Mouse (Mus musculus): ENCODE measurements around the gene Dmd. TPM values are rescaled to one million over a fixed set of nuclear protein-coding genes. Genes with fewer than 3 reads are reported as not detected.

The Dmd gene
- polyA plus RNA-seq, 1 experiment = 25.5 TPM

- Histone ChIP-seq H3K4me1 (ENCODE audit: control insufficient read depth, insufficient read depth, low read length) (no peaks in the 10 kb centered on the region), H3K4me3 (replicated peaks; ENCODE audit: insufficient read depth, low read depth, low read length) (no peak overlapping the region), H3K27me3 (ENCODE audit: control insufficient read depth, insufficient read depth, low read length) (no peaks in the 10 kb centered on the region), H3K27ac (ENCODE audit: insufficient read depth, low read length) (no peak overlapping the region)
- TF ChIP-seq POLR2A (IDR thresholded peaks at IDR 0.05; ENCODE audit: borderline replicate concordance, insufficient read depth, low read length) = no peak
- no peak for TF ChIP-seq CTCF (IDR thresholded peaks at IDR 0.05; ENCODE audit: borderline replicate concordance, insufficient read depth, low read depth, low read length)
- 80% methylated on average over 5 of the region's 5 CpGs for WGBS
- DNase-seq = no peak
Measured at GRCm38 (mm10) chrX:84960557-84960956, 2011.9 kb downstream of the Dmd start.

GRCm38 (mm10) chrX:84960972-84961371, 2012.3 kb downstream of the Dmd start:
- WGBS = 83% methylated on average over 6 of the region's 6 CpGs
- Histone ChIP-seq H3K27me3 (ENCODE audit: control insufficient read depth, insufficient read depth, low read length) (no peaks in the 10 kb centered on the region), H3K4me1 (ENCODE audit: control insufficient read depth, insufficient read depth, low read length) (no peaks in the 10 kb centered on the region), H3K4me3 (replicated peaks; ENCODE audit: insufficient read depth, low read depth, low read length) (no peak overlapping the region), H3K27ac (ENCODE audit: insufficient read depth, low read length) (no peak overlapping the region)
- no peak for TF ChIP-seq POLR2A (IDR thresholded peaks at IDR 0.05; ENCODE audit: borderline replicate concordance, insufficient read depth, low read length)
- no peak for TF ChIP-seq CTCF (IDR thresholded peaks at IDR 0.05; ENCODE audit: borderline replicate concordance, insufficient read depth, low read depth, low read length)
- DNase-seq = no peak

- no peak overlapping the region for H3K27ac ChIP-seq (ENCODE audit: insufficient read depth, low read length)
- H3K4me3 ChIP-seq (replicated peaks; ENCODE audit: insufficient read depth, low read depth, low read length) = no peak overlapping the region
- TF ChIP-seq POLR2A (IDR thresholded peaks at IDR 0.05; ENCODE audit: borderline replicate concordance, insufficient read depth, low read length) (no peak), CTCF (IDR thresholded peaks at IDR 0.05; ENCODE audit: borderline replicate concordance, insufficient read depth, low read depth, low read length) (no peak)
- no peak for DNase-seq
- no peaks in the 10 kb centered on the region for H3K27me3 ChIP-seq (ENCODE audit: control insufficient read depth, insufficient read depth, low read length)
- H3K4me1 ChIP-seq (ENCODE audit: control insufficient read depth, insufficient read depth, low read length) = no peaks in the 10 kb centered on the region
Measured at GRCm38 (mm10) chrX:85008304-85008703, 2059.6 kb downstream of the Dmd start.

GRCm38 (mm10) chrX:85041466-85042058, 2092.9 kb downstream of the Dmd start:
- DNase-seq = no peak
- TF ChIP-seq CTCF (IDR thresholded peaks at IDR 0.05; ENCODE audit: borderline replicate concordance, insufficient read depth, low read depth, low read length) (no peak), POLR2A (IDR thresholded peaks at IDR 0.05; ENCODE audit: borderline replicate concordance, insufficient read depth, low read length) (no peak)
- Histone ChIP-seq H3K4me1 (ENCODE audit: control insufficient read depth, insufficient read depth, low read length) (no peaks in the 10 kb centered on the region), H3K4me3 (replicated peaks; ENCODE audit: insufficient read depth, low read depth, low read length) (no peak overlapping the region), H3K27me3 (ENCODE audit: control insufficient read depth, insufficient read depth, low read length) (no peaks in the 10 kb centered on the region), H3K27ac (ENCODE audit: insufficient read depth, low read length) (no peak overlapping the region)
- WGBS = 41% methylated on average over 8 of the region's 8 CpGs

GRCm38 (mm10) chrX:85046631-85047030, 2098.0 kb downstream of the Dmd start:
- no peak overlapping the region for H3K27ac ChIP-seq (ENCODE audit: insufficient read depth, low read length)
- H3K4me3 ChIP-seq (replicated peaks; ENCODE audit: insufficient read depth, low read depth, low read length) = no peak overlapping the region
- 91% methylated on average over 9 of the region's 9 CpGs for WGBS
- no peak for DNase-seq
- H3K4me1 ChIP-seq (ENCODE audit: control insufficient read depth, insufficient read depth, low read length) = no peaks in the 10 kb centered on the region
- H3K27me3 ChIP-seq (ENCODE audit: control insufficient read depth, insufficient read depth, low read length) = no peaks in the 10 kb centered on the region
- TF ChIP-seq CTCF (IDR thresholded peaks at IDR 0.05; ENCODE audit: borderline replicate concordance, insufficient read depth, low read depth, low read length) (no peak), POLR2A (IDR thresholded peaks at IDR 0.05; ENCODE audit: borderline replicate concordance, insufficient read depth, low read length) (no peak)

GRCm38 (mm10) chrX:85048141-85049110, 2099.8 kb downstream of the Dmd start:
- H3K4me1 ChIP-seq (ENCODE audit: control insufficient read depth, insufficient read depth, low read length) = no peaks in the 10 kb centered on the region
- H3K27ac ChIP-seq (ENCODE audit: insufficient read depth, low read length) = peak overlapping the region; percentile 40; the same call in 1 of the 2 replicates
- H3K27me3 ChIP-seq (ENCODE audit: control insufficient read depth, insufficient read depth, low read length) = no peaks in the 10 kb centered on the region
- peak overlapping the region; percentile 89 for H3K4me3 ChIP-seq (replicated peaks; ENCODE audit: insufficient read depth, low read depth, low read length)
- DNase-seq = peak; percentile 47 to 59
- TF ChIP-seq CTCF (IDR thresholded peaks at IDR 0.05; ENCODE audit: borderline replicate concordance, insufficient read depth, low read depth, low read length) (no peak), POLR2A (IDR thresholded peaks at IDR 0.05; ENCODE audit: borderline replicate concordance, insufficient read depth, low read length) (no peak)
- WGBS = 8% methylated on average over 45 of the region's 47 CpGs

GRCm38 (mm10) chrX:85049593-85049992, 2100.9 kb downstream of the Dmd start:
- no peaks in the 10 kb centered on the region for H3K27me3 ChIP-seq (ENCODE audit: control insufficient read depth, insufficient read depth, low read length)
- no peak for DNase-seq
- WGBS = 84% methylated on average over 3 of the region's 3 CpGs
- H3K4me1 ChIP-seq (ENCODE audit: control insufficient read depth, insufficient read depth, low read length) = no peaks in the 10 kb centered on the region
- no peak for TF ChIP-seq POLR2A (IDR thresholded peaks at IDR 0.05; ENCODE audit: borderline replicate concordance, insufficient read depth, low read length)
- H3K27ac ChIP-seq (ENCODE audit: insufficient read depth, low read length) = no peak overlapping the region
- no peak overlapping the region for H3K4me3 ChIP-seq (replicated peaks; ENCODE audit: insufficient read depth, low read depth, low read length)

GRCm38 (mm10) chrX:85073602-85074001, 2124.9 kb downstream of the Dmd start:
- H3K4me1 ChIP-seq (ENCODE audit: control insufficient read depth, insufficient read depth, low read length) = no peaks in the 10 kb centered on the region; the same call in 1 of the 2 replicates
- WGBS = 69% methylated on average over 4 of the region's 4 CpGs
- no peak for DNase-seq
- H3K27ac ChIP-seq (ENCODE audit: insufficient read depth, low read length) = no peak overlapping the region
- H3K4me3 ChIP-seq (replicated peaks; ENCODE audit: insufficient read depth, low read depth, low read length) = no peak overlapping the region
- TF ChIP-seq POLR2A (IDR thresholded peaks at IDR 0.05; ENCODE audit: borderline replicate concordance, insufficient read depth, low read length) = no peak
- TF ChIP-seq CTCF (IDR thresholded peaks at IDR 0.05; ENCODE audit: borderline replicate concordance, insufficient read depth, low read depth, low read length) = no peak
- H3K27me3 ChIP-seq (ENCODE audit: control insufficient read depth, insufficient read depth, low read length) = no peaks in the 10 kb centered on the region

Data from cerebellum, adult 2 months (tissue).